Mouse (Mus musculus) layer of hippocampus, adult 2 months (tissue): ENCODE measurements around the gene Slc4a2. TPM values are rescaled to one million over a fixed set of nuclear protein-coding genes. Genes with fewer than 3 reads are reported as not detected.
A peak's percentile ranks its signal among the peaks of the same experiment; 100 is the strongest.

Source experiments
- DNase-seq, 2 experiments: peaks; one replicate each; pipeline ENCODE4 v3.0.0; 2022; ENCODE audit warnings: low spot score in 2 of 2
- H3K27ac ChIP-seq: fragments of 200-600 bp; 2 replicates; pipeline ENCODE4 v1.8.1; 2022
- H3K4me3 ChIP-seq: fragments of 200-600 bp; 2 replicates; pipeline ENCODE4 v1.8.1; 2022; ENCODE audit warnings: mild to moderate bottlenecking
- CTCF ChIP-seq: fragments of 200-600 bp; conservative IDR thresholded peaks from 2 replicates; pipeline ENCODE4 v1.8.1; 2022; ENCODE audit warnings: antibody characterized with exemption, mild to moderate bottlenecking, moderate library complexity
- total RNA-seq, 2 experiments: library from RNA; stranded (reverse); gene quantifications; 2 replicates each; pipeline ENCODE4 v1.2.3; 2021

The Slc4a2 gene
- total RNA-seq, 2 experiments from 2014 or later, result 32.5 to 37.6 TPM

DNA sequence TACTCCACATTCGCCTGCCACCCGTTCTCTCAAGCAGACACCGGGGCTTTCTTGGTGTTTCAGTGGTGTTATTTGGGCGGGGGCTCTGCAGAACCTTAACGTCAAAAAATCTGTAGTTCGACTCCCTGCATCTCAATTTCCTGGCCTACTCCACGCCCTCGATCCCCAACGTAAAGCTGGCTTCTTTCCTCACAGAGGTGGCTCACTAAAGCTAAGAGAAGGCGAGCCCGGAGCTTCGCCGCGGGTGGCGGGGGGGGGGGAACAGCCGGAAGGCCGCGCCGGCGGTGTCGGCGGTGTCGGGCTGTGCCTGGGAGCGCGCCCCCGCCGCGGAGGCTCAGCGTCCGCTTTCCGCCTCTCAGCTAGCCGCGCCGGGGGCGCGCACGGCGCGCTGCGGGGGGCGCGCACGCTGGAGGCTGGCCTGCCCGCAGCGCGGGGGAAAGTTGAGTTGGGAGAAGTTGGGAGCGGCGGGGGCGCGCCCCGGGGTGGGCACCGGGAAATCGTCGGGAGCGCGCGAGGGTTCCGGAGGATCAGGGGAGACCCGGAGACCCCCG is 1.3 kb downstream of the Slc4a2 start:
- H3K4me3 ChIP-seq, result peak overlapping the region; percentile 95
- no peak for TF ChIP-seq CTCF
- peak overlapping the region; percentile 96 for H3K27ac ChIP-seq

GRCm38 (mm10) chr5:24425421-24426036 is 1.9 kb downstream of the Slc4a2 start:
- TF ChIP-seq CTCF, result peak; percentile 39
- H3K4me3 ChIP-seq, result peak overlapping the region; percentile 95
- H3K27ac ChIP-seq, result peak overlapping the region; percentile 96
- DNase-seq, result no peak

More for the DNA sequence above, 1.3 kb downstream of the Slc4a2 start:
- peak; percentile 54 to 77 for DNase-seq

GRCm38 (mm10) chr5:24426037-24426432 is 2.4 kb downstream of the Slc4a2 start:
- Histone ChIP-seq H3K27ac (no peak overlapping the region), H3K4me3 (peak overlapping the region; percentile 95)
- DNase-seq, result no peak
- TF ChIP-seq CTCF, result no peak

DNA sequence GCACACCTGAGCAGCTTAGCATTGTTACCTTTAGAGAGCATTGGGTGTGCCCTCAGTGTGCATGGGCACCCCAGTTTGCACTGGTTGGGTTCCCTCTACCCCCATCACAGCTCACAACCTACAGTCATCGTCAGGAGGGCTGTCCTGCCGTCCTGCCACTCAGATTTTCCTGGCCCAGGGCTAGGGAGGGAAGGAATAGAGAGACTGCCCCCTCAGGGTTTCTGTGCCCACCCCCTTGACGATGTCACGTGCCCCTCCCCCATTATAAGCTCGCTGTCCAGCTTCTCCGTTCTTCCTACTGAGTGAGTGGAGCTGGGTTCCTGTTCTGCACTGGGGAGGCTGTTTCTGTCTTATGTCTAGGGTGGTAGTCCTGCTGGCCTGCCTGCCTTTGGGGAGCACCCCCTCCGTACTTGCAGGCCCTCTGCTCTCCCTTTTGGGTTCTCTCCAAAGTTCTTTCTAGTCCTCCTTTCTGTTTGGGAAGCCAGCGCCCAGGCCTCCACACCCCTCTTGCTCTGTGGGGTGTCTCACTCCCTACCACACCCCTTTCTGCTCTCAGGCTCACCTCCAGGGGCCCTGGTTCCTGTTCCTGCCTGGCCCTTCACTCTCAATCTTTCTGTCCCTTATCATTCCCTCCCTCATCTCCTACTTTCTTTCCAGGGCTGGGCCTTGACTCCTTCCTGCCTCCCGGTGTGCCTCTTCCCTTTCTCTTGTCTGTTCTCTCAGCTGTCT is 3.1 kb downstream of the Slc4a2 start:
- Histone ChIP-seq H3K4me3 (no peak overlapping the region), H3K27ac (no peak overlapping the region)
- TF ChIP-seq CTCF, result no peak
- DNase-seq, result no peak

- TF ChIP-seq CTCF, result no peak
- no peak overlapping the region for H3K4me3 ChIP-seq
- DNase-seq, result no peak
- no peak overlapping the region for H3K27ac ChIP-seq
These were observed 3.6 kb downstream of the Slc4a2 start for GRCm38 (mm10) chr5:24427285-24427633.

GRCm38 (mm10) chr5:24427981-24428402 is 4.4 kb downstream of the Slc4a2 start:
- no peak for DNase-seq
- no peak for TF ChIP-seq CTCF
- H3K27ac ChIP-seq, result no peak overlapping the region
- no peak overlapping the region for H3K4me3 ChIP-seq

DNA sequence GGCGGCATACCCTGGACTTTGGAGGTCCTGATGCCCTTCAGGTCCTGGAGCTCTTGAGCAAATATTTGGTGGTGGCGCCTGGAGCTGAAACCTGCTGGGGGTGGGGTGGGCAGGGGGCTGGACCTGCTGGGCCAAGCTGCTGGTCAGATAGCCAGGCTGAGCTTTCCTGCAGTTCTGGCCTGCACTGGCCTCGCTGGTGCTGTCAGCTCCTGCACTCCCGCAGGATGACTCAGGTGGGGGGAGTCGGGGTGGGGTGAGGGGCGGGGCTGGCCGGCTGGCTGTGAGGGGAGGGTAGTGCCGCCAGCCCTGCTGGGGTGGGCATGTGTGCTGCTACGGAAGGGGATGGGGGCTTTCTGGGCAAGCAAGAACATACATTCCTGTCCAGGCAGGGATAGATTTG is 5.0 kb downstream of the Slc4a2 start:
- TF ChIP-seq CTCF, result no peak
- H3K4me3 ChIP-seq, result no peak overlapping the region
- DNase-seq, result no peak

DNA sequence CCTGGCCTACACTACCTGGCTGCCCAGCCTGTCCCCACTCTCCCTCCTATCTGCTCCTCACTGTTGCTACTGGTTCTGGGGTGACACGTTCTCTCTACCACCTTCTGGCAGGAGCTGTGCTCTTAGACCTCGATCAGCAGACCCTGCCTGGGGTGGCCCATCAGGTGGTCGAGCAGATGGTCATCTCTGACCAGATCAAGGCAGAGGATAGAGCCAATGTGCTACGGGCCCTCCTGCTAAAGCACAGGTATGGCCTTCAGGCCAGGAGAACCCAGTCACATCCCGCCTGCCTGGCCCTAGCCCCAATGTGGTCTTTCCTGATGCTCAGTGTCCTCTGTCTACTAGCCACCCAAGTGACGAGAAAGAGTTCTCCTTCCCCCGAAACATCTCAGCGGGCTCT is 10.4 kb downstream of the Slc4a2 start:
- Histone ChIP-seq H3K27ac (no peak overlapping the region), H3K4me3 (no peak overlapping the region)
- no peak for DNase-seq
- TF ChIP-seq CTCF, result no peak

More for the DNA sequence above, 5.0 kb downstream of the Slc4a2 start:
- no peak overlapping the region for H3K27ac ChIP-seq

DNA sequence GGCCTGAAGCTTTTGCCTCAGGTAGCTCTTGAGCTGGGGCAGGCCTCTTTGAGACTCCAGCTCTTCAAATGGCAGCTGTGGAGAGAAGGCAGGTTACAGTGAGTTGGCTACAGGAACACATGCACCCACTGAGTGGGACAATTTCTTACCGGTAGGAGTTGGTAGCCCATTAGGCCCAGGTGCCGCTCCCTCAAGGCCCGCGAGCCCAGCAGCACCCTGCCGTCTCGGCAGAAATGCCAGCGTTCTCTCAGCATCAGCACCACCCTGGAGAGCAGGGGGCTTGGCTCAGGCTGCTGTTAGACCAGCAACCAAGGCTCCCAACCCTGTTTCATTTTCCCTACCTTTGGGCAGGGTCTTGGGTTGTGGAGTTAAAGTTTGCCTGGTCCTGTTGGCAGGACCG is 17.6 kb downstream of the Slc4a2 start:
- DNase-seq, result no peak
- H3K4me3 ChIP-seq, result no peak overlapping the region
- no peak overlapping the region for H3K27ac ChIP-seq
- no peak for TF ChIP-seq CTCF

DNA sequence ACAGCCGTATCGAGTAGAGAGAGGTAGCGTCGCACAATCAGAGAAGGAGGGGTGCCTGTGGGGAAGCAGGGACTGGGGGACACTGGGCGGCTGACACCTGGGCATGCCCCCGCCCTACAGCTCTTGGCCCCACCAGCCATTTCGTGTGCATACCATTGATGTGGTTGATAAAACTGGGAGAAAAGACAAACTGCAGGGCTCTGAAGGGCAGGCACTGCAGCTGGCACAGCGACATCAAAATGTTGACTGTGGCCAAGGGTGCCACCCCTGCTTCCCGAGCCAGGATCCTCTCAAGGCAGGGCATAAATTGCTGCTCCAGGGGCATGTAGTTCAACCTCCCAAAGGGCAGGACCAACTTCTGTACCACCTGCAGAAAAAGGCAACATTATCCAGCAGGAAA is 18.4 kb downstream of the Slc4a2 start:
- H3K4me3 ChIP-seq, result no peak overlapping the region
- no peak for TF ChIP-seq CTCF
- no peak overlapping the region for H3K27ac ChIP-seq
- no peak for DNase-seq

- no peak for TF ChIP-seq CTCF
- H3K4me3 ChIP-seq, result no peak overlapping the region
- no peak for DNase-seq
- no peak overlapping the region for H3K27ac ChIP-seq
These were observed 19.6 kb downstream of the Slc4a2 start for GRCm38 (mm10) chr5:24443204-24443603.

GRCm38 (mm10) chr5:24443927-24444326 is 20.3 kb downstream of the Slc4a2 start:
- H3K4me3 ChIP-seq, result peak overlapping the region; percentile 77
- peak overlapping the region; percentile 97 for H3K27ac ChIP-seq
- no peak for TF ChIP-seq CTCF
- DNase-seq, result no peak

DNA sequence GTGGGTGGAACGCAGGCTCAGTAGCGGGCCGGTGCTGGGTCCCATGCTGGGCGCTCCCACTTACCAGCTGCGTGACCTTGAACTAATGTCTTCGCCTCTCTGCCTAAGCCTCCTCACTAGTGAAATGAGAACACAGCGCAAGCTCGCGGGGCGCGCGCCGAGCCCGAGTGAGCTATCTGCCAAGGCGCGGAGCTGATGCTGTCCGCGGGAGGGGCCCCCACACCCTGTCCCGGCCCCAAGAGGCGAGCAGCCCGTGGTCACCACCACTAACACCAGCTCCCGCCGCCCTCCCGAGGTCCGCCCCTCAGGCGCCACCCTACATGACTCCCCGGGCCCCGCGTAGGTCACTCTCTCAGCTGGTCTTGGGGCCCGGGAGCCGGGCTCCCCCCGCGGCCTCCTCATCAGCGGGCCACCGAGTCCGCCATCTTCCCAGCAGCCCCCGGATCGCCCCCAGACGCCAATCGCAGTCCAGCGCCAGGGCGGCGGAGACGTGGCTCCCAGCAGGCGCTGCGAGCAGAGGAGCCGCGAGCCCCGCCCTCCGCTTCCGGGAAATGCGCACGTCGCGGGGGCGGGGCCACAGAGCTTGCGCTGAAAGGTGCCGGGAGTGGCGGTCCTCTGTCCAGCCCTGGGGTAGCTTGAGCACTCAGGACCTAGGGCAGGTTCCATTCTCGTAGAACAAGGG is 21.2 kb downstream of the Slc4a2 start, which contains the start of gene Fastk:
TSS of gene Fastk (minus strand) at position 542 of the 682 bp plus-strand sequence.
- TF ChIP-seq CTCF, result no peak
- Histone ChIP-seq H3K4me3 (peak within 1 kb of the TSS; percentile 77), H3K27ac (peak within 1 kb of the TSS; percentile 97)
- peak; percentile 95 for DNase-seq
